ENCODE assay signal across 14 mouse cellular contexts in the genomic region with DNA sequence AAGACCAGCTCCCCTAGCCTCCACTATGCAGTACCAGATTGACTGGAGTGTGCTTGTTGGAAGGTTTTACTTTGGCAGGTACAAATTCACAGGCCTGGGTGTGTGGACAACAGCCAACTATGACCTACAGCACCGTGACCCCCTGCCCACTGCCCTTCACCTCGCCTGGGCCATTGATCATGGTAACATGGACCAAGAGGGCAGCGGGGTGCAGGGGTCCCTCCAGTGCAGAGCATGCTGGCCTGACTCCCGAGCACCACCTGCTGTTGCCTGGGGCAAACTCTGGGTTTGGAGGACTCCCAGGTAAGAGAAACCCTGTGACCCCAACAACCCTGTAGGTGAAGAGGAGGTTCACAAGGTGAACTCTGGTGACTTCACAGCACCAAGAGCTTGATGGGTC.
"Had no signal": no experiment of that assay in that cellular context is flagged by ENCODE, and none has a peak within 500 bp of the region (broad histone marks: within the 10 kb centered on the region; RNA-seq: fewer than 3 reads in every experiment).

No protein-coding gene starts in this region.

- H3K27me3 ChIP-seq: kidney, embryonic 15.5 days; limb, embryonic 15.5 days; stomach, embryonic 15.5 days had no signal

- H3K36me3 ChIP-seq: kidney, embryonic 15.5 days; limb, embryonic 15.5 days; midbrain, embryonic 12.5 days; stomach, embryonic 15.5 days had no signal

- H3K27ac ChIP-seq: kidney, embryonic 15.5 days; limb, embryonic 15.5 days; macrophage; midbrain, embryonic 12.5 days; stomach, embryonic 15.5 days had no signal

- H3K4me3 ChIP-seq: kidney, embryonic 15.5 days; limb, embryonic 15.5 days; megakaryocyte, embryonic 14.5 days; midbrain, embryonic 12.5 days; stomach, embryonic 15.5 days had no signal

- DNase-seq: kidney, adult 11 months; kidney, postnatal 25 days; layer of hippocampus, adult 9-11 months; layer of hippocampus, postnatal 36 days; lung, adult 2 months; lung, postnatal 10 days; right cerebral cortex, postnatal 14 days; thymus, postnatal 4 days had no signal

- H3K9ac ChIP-seq: kidney, embryonic 15.5 days; limb, embryonic 15.5 days; midbrain, embryonic 12.5 days; stomach, embryonic 15.5 days had no signal

- H3K4me2 ChIP-seq: kidney, embryonic 15.5 days; limb, embryonic 15.5 days; midbrain, embryonic 12.5 days; stomach, embryonic 15.5 days had no signal

- H3K9me3 ChIP-seq: kidney, embryonic 15.5 days; limb, embryonic 15.5 days; megakaryocyte, embryonic 14.5 days; midbrain, embryonic 12.5 days; stomach, embryonic 15.5 days had no signal
